Mouse (Mus musculus) liver, adult (tissue): ENCODE measurements around the gene Car10.

Experiments
- GATA4 ChIP-seq: IDR thresholded peaks from 2 replicates; pipeline ENCODE4 v1.6.1; 2014; ENCODE audit warnings: mild to moderate bottlenecking, low read length; ENCODE audit not compliant: insufficient replicate concordance

The Car10 gene

DNA sequence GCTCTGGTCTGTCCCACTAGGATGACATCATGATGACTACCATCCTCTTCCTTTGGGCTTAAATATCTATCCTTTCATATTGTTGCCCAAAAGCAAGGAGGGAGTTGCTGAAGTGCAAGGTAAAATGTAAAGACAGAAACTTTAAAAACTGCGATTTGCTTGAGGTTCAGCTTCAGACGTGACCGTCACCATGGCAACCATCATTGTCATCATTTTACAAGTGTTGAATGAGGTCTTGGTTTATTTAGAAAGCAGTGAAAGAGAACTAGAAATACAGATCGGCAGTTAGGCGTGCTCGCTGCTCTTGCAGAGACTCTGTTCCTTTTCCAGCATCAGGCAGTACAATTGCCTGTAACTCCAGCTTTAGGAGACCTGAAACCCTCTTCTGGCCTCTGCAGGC is 400.1 kb downstream of the Car10 start:
- no peak for TF ChIP-seq GATA4

GRCm38 (mm10) chr11:93500442-93500841 is 402.6 kb downstream of the Car10 start:
- no peak for TF ChIP-seq GATA4

DNA sequence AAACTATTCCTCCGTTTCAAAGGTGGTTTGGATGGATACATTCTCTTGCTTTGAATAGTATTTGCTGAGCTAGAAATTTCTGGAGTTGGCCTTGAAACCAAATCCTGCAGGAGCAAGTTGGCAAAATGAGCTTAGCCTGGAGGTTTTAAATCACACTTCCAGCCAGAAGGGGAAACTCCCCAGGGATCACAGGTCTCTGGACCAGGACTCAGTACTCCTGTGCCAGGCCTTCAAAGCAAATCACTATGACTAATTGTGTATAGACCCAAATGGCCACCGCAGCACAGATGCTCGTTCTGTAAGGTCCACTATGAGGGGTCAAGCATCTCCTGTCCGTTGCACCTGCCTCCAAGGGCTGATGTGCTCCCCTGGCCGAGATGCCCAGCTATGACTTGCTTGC is 403.8 kb downstream of the Car10 start:
- TF ChIP-seq GATA4, result no peak

- no peak for TF ChIP-seq GATA4
Measured at GRCm38 (mm10) chr11:93502864-93503263, 405.0 kb downstream of the Car10 start.

DNA sequence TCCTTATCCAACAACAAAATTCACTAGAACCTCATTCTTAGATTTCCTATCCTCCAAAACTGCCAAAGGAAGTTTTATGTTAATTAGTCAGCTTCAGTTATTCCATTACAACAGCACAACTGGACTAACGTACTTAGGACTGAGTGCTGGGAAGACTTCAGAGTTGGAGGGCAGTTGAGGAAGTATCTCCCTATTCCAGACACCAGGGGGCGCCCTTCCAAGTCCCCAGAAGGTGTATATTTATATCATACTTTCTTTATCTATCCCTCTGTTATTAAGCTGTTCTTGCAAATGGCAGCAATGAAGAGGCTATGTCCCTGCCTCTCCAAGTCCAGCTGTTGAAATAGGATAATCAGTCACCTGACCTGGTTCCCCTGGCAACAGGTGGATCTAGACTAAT is 405.6 kb downstream of the Car10 start:
- no peak for TF ChIP-seq GATA4

- no peak for TF ChIP-seq GATA4
Measured at GRCm38 (mm10) chr11:93509527-93510235, 411.9 kb downstream of the Car10 start.

GRCm38 (mm10) chr11:93512843-93513242 is 415.0 kb downstream of the Car10 start:
- no peak for TF ChIP-seq GATA4

GRCm38 (mm10) chr11:93514396-93514795 is 416.6 kb downstream of the Car10 start:
- no peak for TF ChIP-seq GATA4

DNA sequence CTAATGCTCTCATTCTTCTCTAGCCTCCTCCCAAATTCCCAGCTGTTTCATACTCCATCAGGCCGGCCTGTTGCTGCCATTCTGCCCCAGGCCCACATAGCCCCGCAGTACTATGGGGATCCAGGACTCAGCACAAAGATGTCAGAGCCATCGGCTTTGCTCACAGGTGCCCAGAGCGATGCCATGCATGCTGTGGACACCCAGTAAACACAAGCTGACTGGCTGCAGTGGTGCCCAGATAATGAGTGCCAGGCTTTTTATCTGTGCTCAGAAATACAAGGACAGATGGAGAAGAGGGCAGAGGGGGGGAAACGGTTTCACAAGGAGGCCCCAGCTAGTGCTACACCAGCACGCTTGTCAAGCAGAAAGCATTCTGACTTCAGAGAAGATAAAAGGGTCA is 417.7 kb downstream of the Car10 start:
- TF ChIP-seq GATA4, result no peak

DNA sequence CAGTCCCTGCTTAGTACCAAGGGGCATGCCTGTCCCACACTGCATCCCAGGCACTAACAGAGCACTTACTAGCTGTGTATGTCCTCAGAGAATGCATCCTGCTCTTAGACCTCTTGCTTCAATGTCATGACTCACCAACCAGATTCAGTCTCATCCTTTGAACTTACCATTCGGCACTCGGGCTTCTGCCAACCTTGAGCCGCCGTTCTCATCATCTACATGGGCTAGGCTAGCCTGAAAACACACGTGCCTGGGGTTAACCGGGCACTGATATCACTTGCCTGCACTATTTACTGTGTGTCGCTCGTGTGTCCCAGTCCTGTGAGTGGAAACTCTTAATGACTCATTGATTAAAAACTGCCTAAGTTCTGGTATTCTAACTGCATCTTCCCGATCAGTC is 418.4 kb downstream of the Car10 start:
- TF ChIP-seq GATA4, result no peak

DNA sequence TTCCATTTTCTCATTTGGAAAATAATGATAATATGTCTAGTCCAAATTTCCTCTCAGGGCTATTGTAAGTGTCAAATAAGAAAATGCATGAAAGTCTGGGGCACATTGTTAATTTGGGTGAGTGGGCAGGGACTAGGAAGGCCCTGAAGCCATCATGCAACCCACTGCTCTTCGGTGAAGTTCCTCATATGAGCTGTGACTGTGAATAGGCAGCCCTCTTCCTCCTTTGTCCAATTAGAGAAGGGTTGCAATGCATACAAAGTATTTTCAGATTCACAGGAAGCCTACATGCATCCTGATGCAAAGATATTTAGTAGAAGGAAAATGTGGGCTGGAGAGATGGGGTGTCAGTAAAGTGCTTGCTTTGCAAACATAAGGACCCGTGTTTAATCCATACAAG is 419.1 kb downstream of the Car10 start:
- no peak for TF ChIP-seq GATA4

- no peak for TF ChIP-seq GATA4
Measured at GRCm38 (mm10) chr11:93522501-93522900, 424.7 kb downstream of the Car10 start.

GRCm38 (mm10) chr11:93525921-93526320 is 428.1 kb downstream of the Car10 start:
- no peak for TF ChIP-seq GATA4

DNA sequence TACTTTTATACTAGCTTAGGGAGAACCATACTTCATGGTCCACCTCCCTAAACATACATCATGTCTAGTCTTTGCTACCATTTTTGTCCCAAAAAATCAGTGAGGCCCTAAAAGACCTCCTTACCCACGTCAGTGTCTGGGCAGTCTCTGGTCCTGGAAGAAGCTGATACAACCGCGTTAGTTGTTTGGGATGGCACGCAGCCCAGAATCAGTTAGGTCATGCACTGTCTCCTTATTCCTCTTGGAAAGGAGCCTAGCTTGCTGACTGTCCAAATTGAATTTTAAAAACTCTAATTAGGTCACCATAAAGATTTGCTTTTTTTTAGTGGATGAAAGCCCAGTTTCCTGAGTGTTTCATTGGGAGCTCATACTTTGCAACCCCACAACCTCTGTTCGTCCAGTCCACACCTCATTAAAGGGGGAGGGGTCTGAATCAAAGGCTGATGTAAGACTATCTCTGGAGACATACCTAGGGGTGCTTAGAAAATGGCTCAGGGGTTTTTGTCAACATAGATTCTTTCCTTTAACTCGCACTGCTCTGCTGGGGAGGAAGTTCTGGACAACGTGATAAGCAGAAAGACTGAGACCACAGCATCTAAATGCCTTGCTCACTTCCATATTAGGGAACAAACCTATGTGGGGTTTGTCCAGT is 433.3 kb downstream of the Car10 start:
- no peak for TF ChIP-seq GATA4

DNA sequence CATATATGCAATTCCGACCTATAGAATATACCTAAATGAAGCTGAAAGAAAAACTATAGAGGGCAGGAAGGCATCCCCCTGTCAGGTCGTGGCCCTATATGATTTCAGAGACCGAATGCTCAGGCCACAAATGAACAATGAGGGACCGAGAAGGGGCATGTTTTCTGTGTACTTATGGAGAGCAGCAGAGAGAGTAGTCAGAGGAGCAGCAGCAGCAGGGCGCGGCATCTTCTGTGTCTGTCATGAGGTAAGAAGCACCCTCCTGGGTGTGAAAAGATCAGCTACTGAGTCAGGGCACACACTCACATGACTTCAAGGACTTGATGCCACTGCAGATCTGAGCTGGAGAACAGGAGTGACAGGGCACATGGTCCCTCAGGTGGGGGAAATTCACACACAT is 438.4 kb downstream of the Car10 start:
- TF ChIP-seq GATA4, result no peak

GRCm38 (mm10) chr11:93548904-93549303 is 451.1 kb downstream of the Car10 start:
- no peak for TF ChIP-seq GATA4

DNA sequence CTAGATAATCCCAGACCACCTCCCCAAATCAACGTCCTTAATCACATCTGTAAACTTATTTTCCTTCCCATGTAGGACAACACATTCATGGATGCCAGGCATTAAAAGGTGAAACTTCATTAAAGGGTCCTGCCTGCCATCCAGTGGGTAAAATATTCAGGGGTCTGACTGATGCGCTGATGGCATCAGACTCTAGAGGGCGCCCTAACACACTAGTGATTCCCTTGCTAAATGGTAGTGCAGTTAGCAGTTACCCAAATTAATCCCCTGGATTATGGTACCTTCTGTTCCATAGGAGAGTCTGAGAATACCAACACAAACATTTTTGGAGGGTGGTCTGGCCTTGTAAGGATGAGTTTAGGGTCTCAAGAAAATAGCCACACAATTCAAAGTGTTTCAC is 453.1 kb downstream of the Car10 start:
- TF ChIP-seq GATA4, result no peak
